Mouse (Mus musculus): ENCODE measurements at regions not wholly inside any gene's neighbourhood (a gene's known extent, or its start where the extent isn't known, plus 50 kb on each side); places are given as distances from the start of the nearest gene placed in this dataset.

GRCm38 (mm10) chr4:11903861-11904260, 77.2 kb downstream of the Gm10604 start:
- no peak for DNase-seq (ENCODE audit: low spot score)

- no peak for DNase-seq (ENCODE audit: low spot score)
Measured at GRCm38 (mm10) chr4:11903401-11903800, 77.7 kb downstream of the Gm10604 start.

GRCm38 (mm10) chr4:11899979-11900624, 81.0 kb downstream of the Gm10604 start:
- DNase-seq (ENCODE audit: low spot score): no peak

GRCm38 (mm10) chr4:11897231-11897630, 83.8 kb downstream of the Gm10604 start:
- DNase-seq (ENCODE audit: low spot score): no peak

- DNase-seq (ENCODE audit: low spot score): peak; percentile 38
Measured at GRCm38 (mm10) chr4:11895857-11896825, 84.9 kb downstream of the Gm10604 start.

GRCm38 (mm10) chr4:11893560-11894205, 87.4 kb downstream of the Gm10604 start:
- DNase-seq (ENCODE audit: low spot score): no peak

- DNase-seq (ENCODE audit: low spot score): peak; percentile 29
Measured at GRCm38 (mm10) chr4:11889039-11889600, 91.9 kb downstream of the Gm10604 start.

- no peak for DNase-seq (ENCODE audit: low spot score)
Measured at GRCm38 (mm10) chr4:11887377-11887776, 93.7 kb downstream of the Gm10604 start.

GRCm38 (mm10) chr4:11885499-11885898, 95.6 kb downstream of the Gm10604 start:
- DNase-seq (ENCODE audit: low spot score): no peak

GRCm38 (mm10) chr4:11884818-11885217, 96.2 kb downstream of the Gm10604 start:
- DNase-seq (ENCODE audit: low spot score): no peak

GRCm38 (mm10) chr4:11883295-11883694, 97.8 kb downstream of the Gm10604 start:
- DNase-seq (ENCODE audit: low spot score): peak; percentile 35

- DNase-seq (ENCODE audit: low spot score): no peak
Measured at GRCm38 (mm10) chr4:11882666-11883065, 98.4 kb downstream of the Gm10604 start.

GRCm38 (mm10) chr4:11878638-11879037, 102.4 kb downstream of the Gm10604 start:
- no peak for DNase-seq (ENCODE audit: low spot score)

GRCm38 (mm10) chr4:11877945-11878344, 103.1 kb downstream of the Gm10604 start:
- DNase-seq (ENCODE audit: low spot score): no peak

GRCm38 (mm10) chr4:11876009-11876408, 105.1 kb downstream of the Gm10604 start:
- DNase-seq (ENCODE audit: low spot score): no peak

GRCm38 (mm10) chr4:11874586-11875264, 106.3 kb downstream of the Gm10604 start:
- DNase-seq (ENCODE audit: low spot score): no peak

GRCm38 (mm10) chr4:11872036-11872435, 109.0 kb downstream of the Gm10604 start:
- DNase-seq (ENCODE audit: low spot score): no peak

GRCm38 (mm10) chr4:11869721-11870120, 111.3 kb downstream of the Gm10604 start:
- peak; percentile 45 for DNase-seq (ENCODE audit: low spot score)

- DNase-seq (ENCODE audit: low spot score): no peak
Measured at GRCm38 (mm10) chr4:11868565-11868964, 112.5 kb downstream of the Gm10604 start.
